Mouse (Mus musculus): ENCODE measurements at regions not wholly inside any gene's neighbourhood (a gene's known extent, or its start where the extent isn't known, plus 50 kb on each side); places are given as distances from the start of the nearest gene placed in this dataset.

GRCm38 (mm10) chr3:34426955-34427354, 223.2 kb upstream of the Sox2 start:
- no peak overlapping the region for H3K4me3 ChIP-seq
- H3K27ac ChIP-seq: no peak overlapping the region
- no peak overlapping the region for H3K9ac ChIP-seq
- H3K27me3 ChIP-seq: peaks cover 11% of the 10 kb centered on the region; the same call in 1 of the 2 replicates
- no peaks in the 10 kb centered on the region for H3K9me3 ChIP-seq (replicated peaks)
- 88% methylated on average over 10 of the region's 10 CpGs for WGBS
- H3K4me2 ChIP-seq: no peak overlapping the region
- ATAC-seq: no peak
- peaks cover 7% of the 10 kb centered on the region for H3K4me1 ChIP-seq
- no peaks in the 10 kb centered on the region for H3K36me3 ChIP-seq (ENCODE audit: poor library complexity, severe bottlenecking)

GRCm38 (mm10) chr3:34411915-34412306, 238.3 kb upstream of the Sox2 start:
- ATAC-seq: peak; percentile 50
- H3K27me3 ChIP-seq: no peaks in the 10 kb centered on the region
- WGBS: 29% methylated on average over 3 of the region's 3 CpGs

GRCm38 (mm10) chr3:34411142-34411914, 238.9 kb upstream of the Sox2 start:
- H3K4me3 ChIP-seq: no peak overlapping the region
- peak overlapping the region; percentile 42 for H3K4me2 ChIP-seq
- peak overlapping the region; percentile 91 for H3K27ac ChIP-seq
- H3K9me3 ChIP-seq (replicated peaks): 0 out of 2 replicates have a peak, but pooled peaks cover 5% of the 10 kb centered on the region
- no peaks in the 10 kb centered on the region for H3K27me3 ChIP-seq
- ATAC-seq: peak; percentile 96
- peaks cover 23% of the 10 kb centered on the region for H3K4me1 ChIP-seq
- no peak overlapping the region for H3K9ac ChIP-seq
- H3K36me3 ChIP-seq (ENCODE audit: poor library complexity, severe bottlenecking): no peaks in the 10 kb centered on the region
- WGBS: 10% methylated on average over 10 of the region's 10 CpGs

More at GRCm38 (mm10) chr3:34411915-34412306, 238.3 kb upstream of the Sox2 start:
- H3K4me3 ChIP-seq: no peak overlapping the region
- peak overlapping the region; percentile 16; the same call in 1 of the 2 replicates for H3K9ac ChIP-seq
- H3K4me2 ChIP-seq: peak overlapping the region; percentile 42
- peaks cover 23% of the 10 kb centered on the region for H3K4me1 ChIP-seq
- no peaks in the 10 kb centered on the region for H3K36me3 ChIP-seq (ENCODE audit: poor library complexity, severe bottlenecking)
- peak overlapping the region; percentile 91 for H3K27ac ChIP-seq
- no peaks in the 10 kb centered on the region for H3K9me3 ChIP-seq (replicated peaks)

GRCm38 (mm10) chr3:34403586-34403985, 246.6 kb upstream of the Sox2 start:
- 76% methylated on average over 2 of the region's 2 CpGs for WGBS

GRCm38 (mm10) chr3:34391275-34391674, 258.9 kb upstream of the Sox2 start:
- Histone ChIP-seq H3K27ac (no peak overlapping the region), H3K36me3 (ENCODE audit: poor library complexity, severe bottlenecking) (no peaks in the 10 kb centered on the region), H3K4me3 (no peak overlapping the region), H3K9me3 (replicated peaks) (peaks cover 11% of the 10 kb centered on the region), H3K27me3 (no peaks in the 10 kb centered on the region), H3K4me2 (no peak overlapping the region), H3K4me1 (peaks cover under 1% of the 10 kb centered on the region; the same call in 1 of the 2 replicates), H3K9ac (no peak overlapping the region)
- ATAC-seq: no peak
- 93% methylated on average over 2 of the region's 2 CpGs for WGBS

More at GRCm38 (mm10) chr3:34403586-34403985, 246.6 kb upstream of the Sox2 start:
- 0 out of 2 replicates have a peak, but pooled peaks cover 5% of the 10 kb centered on the region for H3K9me3 ChIP-seq (replicated peaks)
- no peaks in the 10 kb centered on the region for H3K36me3 ChIP-seq (ENCODE audit: poor library complexity, severe bottlenecking)
- H3K4me1 ChIP-seq: peaks cover 10% of the 10 kb centered on the region; the same call in 1 of the 2 replicates
- H3K4me2 ChIP-seq: no peak overlapping the region
- H3K27ac ChIP-seq: no peak overlapping the region
- ATAC-seq: no peak
- no peaks in the 10 kb centered on the region for H3K27me3 ChIP-seq
- H3K9ac ChIP-seq: no peak overlapping the region
- no peak overlapping the region for H3K4me3 ChIP-seq

- H3K9me3 ChIP-seq (replicated peaks): no peaks in the 10 kb centered on the region
- H3K4me3 ChIP-seq: no peak overlapping the region
- H3K4me1 ChIP-seq: peaks cover 7% of the 10 kb centered on the region
- 0 out of 2 replicates have a peak, but pooled peaks have one; percentile 43 for ATAC-seq
- no peaks in the 10 kb centered on the region for H3K27me3 ChIP-seq
- H3K9ac ChIP-seq: no peak overlapping the region
- no peaks in the 10 kb centered on the region for H3K36me3 ChIP-seq (ENCODE audit: poor library complexity, severe bottlenecking)
- H3K27ac ChIP-seq: no peak overlapping the region
- WGBS: 71% methylated on average over 12 of the region's 12 CpGs
- no peak overlapping the region for H3K4me2 ChIP-seq
These were observed 265.2 kb upstream of the Sox2 start for GRCm38 (mm10) chr3:34384965-34385505.

GRCm38 (mm10) chr3:34377913-34378312, 272.3 kb upstream of the Sox2 start:
- H3K4me2 ChIP-seq: no peak overlapping the region
- H3K27ac ChIP-seq: peak overlapping the region; percentile 44; the same call in 1 of the 2 replicates
- H3K4me1 ChIP-seq: peaks cover 30% of the 10 kb centered on the region
- no peak overlapping the region for H3K9ac ChIP-seq
- no peak for ATAC-seq
- no peak overlapping the region for H3K4me3 ChIP-seq
- 32% methylated on average over 2 of the region's 2 CpGs for WGBS
- H3K9me3 ChIP-seq (replicated peaks): no peaks in the 10 kb centered on the region
- no peaks in the 10 kb centered on the region for H3K36me3 ChIP-seq (ENCODE audit: poor library complexity, severe bottlenecking)
- no peaks in the 10 kb centered on the region for H3K27me3 ChIP-seq

GRCm38 (mm10) chr3:34377329-34377728, 272.9 kb upstream of the Sox2 start:
- H3K9ac ChIP-seq: peak overlapping the region; percentile 34; the same call in 1 of the 2 replicates
- H3K27me3 ChIP-seq: no peaks in the 10 kb centered on the region
- peak overlapping the region; percentile 59; the same call in 1 of the 2 replicates for H3K27ac ChIP-seq
- H3K4me3 ChIP-seq: no peak overlapping the region
- H3K4me2 ChIP-seq: peak overlapping the region; percentile 50
- no peaks in the 10 kb centered on the region for H3K36me3 ChIP-seq (ENCODE audit: poor library complexity, severe bottlenecking)
- H3K9me3 ChIP-seq (replicated peaks): no peaks in the 10 kb centered on the region
- ATAC-seq: peak; percentile 49; the same call in 1 of the 2 replicates
- H3K4me1 ChIP-seq: peaks cover 30% of the 10 kb centered on the region
- 9% methylated on average over 12 of the region's 12 CpGs for WGBS

- H3K4me2 ChIP-seq: no peak overlapping the region
- no peaks in the 10 kb centered on the region for H3K9me3 ChIP-seq (replicated peaks)
- H3K4me3 ChIP-seq: no peak overlapping the region
- no peaks in the 10 kb centered on the region for H3K36me3 ChIP-seq (ENCODE audit: poor library complexity, severe bottlenecking)
- H3K27me3 ChIP-seq: no peaks in the 10 kb centered on the region
- 0 out of 2 replicates have a peak, but pooled peaks cover 6% of the 10 kb centered on the region for H3K4me1 ChIP-seq
- H3K9ac ChIP-seq: no peak overlapping the region
- H3K27ac ChIP-seq: no peak overlapping the region
- ATAC-seq: no peak
- 98% methylated on average over 2 of the region's 2 CpGs for WGBS
These were observed 278.8 kb upstream of the Sox2 start for GRCm38 (mm10) chr3:34371418-34371817.

GRCm38 (mm10) chr3:34338100-34338499, 257.0 kb upstream of the Dnajc19 start:
- no peak overlapping the region for H3K27ac ChIP-seq
- H3K9me3 ChIP-seq (replicated peaks): no peaks in the 10 kb centered on the region
- no peak for ATAC-seq
- H3K9ac ChIP-seq: no peak overlapping the region
- no peaks in the 10 kb centered on the region for H3K36me3 ChIP-seq (ENCODE audit: poor library complexity, severe bottlenecking)
- WGBS: 72% methylated on average over 9 of the region's 9 CpGs
- H3K4me1 ChIP-seq: peaks cover 7% of the 10 kb centered on the region; the same call in 1 of the 2 replicates
- no peak overlapping the region for H3K4me2 ChIP-seq
- peaks cover 32% of the 10 kb centered on the region for H3K27me3 ChIP-seq
- H3K4me3 ChIP-seq: no peak overlapping the region

GRCm38 (mm10) chr3:34333555-34333954, 252.4 kb upstream of the Dnajc19 start:
- peaks cover 31% of the 10 kb centered on the region for H3K27me3 ChIP-seq
- ATAC-seq: no peak
- 89% methylated on average over 4 of the region's 4 CpGs for WGBS

GRCm38 (mm10) chr3:34331889-34332276, 250.8 kb upstream of the Dnajc19 start:
- no peak overlapping the region for H3K9ac ChIP-seq
- H3K4me1 ChIP-seq: peaks cover 25% of the 10 kb centered on the region
- 33% methylated on average over 5 of the region's 5 CpGs for WGBS
- no peak overlapping the region for H3K4me3 ChIP-seq
- ATAC-seq: peak; percentile 49; the same call in 1 of the 2 replicates
- H3K27ac ChIP-seq: no peak overlapping the region
- peak overlapping the region; percentile 39 for H3K4me2 ChIP-seq
- no peaks in the 10 kb centered on the region for H3K9me3 ChIP-seq (replicated peaks)
- H3K36me3 ChIP-seq (ENCODE audit: poor library complexity, severe bottlenecking): no peaks in the 10 kb centered on the region
- peaks cover 19% of the 10 kb centered on the region for H3K27me3 ChIP-seq

More at GRCm38 (mm10) chr3:34333555-34333954, 252.4 kb upstream of the Dnajc19 start:
- Histone ChIP-seq H3K4me3 (no peak overlapping the region), H3K9me3 (replicated peaks) (no peaks in the 10 kb centered on the region), H3K4me1 (peaks cover 25% of the 10 kb centered on the region), H3K4me2 (no peak overlapping the region), H3K27ac (no peak overlapping the region), H3K36me3 (ENCODE audit: poor library complexity, severe bottlenecking) (no peaks in the 10 kb centered on the region), H3K9ac (no peak overlapping the region)

All from forebrain, embryonic 13.5 days (tissue).